Mouse (Mus musculus): ENCODE measurements around the gene Gm19426. TPM values are rescaled to one million over a fixed set of nuclear protein-coding genes. Genes with fewer than 3 reads are reported as not detected.
A peak's percentile ranks its signal among the peaks of the same experiment; 100 is the strongest.
"Not testable (repeated sequence)": the region's sequence is repeated elsewhere in the genome, so short reads cannot be mapped to it uniquely, and the experiment has no call there.

The Gm19426 gene
- total RNA-seq, 2 experiments from 2014 or later: 1.6 to 2.2 TPM

- intact Hi-C loops (cut with DNase I): loop anchor here (2.0 kb wide), 1 partner anchor 16 kb away; no protein-coding TSS in a partner anchor
- DNase-seq: no peak
Observed at GRCm38 (mm10) chr2:84757026-84757682, 13.7 kb upstream of the Gm19426 start.

- intact Hi-C loops (cut with DNase I): loop anchor here (2.0 kb wide), 1 partner anchor 15 kb away; no protein-coding TSS in a partner anchor
- DNase-seq: no peak
Observed at GRCm38 (mm10) chr2:84756245-84756644, 12.8 kb upstream of the Gm19426 start.

GRCm38 (mm10) chr2:84750115-84750514 is 6.7 kb upstream of the Gm19426 start:
- DNase-seq: peak; percentile 44 to 47
- intact Hi-C loops (cut with DNase I): no loop called here

- DNase-seq: no peak
- intact Hi-C loops (cut with DNase I): loop anchor here (5.0 kb wide), 1 partner anchor 53 kb away; the partner anchor contains the start of gene Ube2l6
Observed at GRCm38 (mm10) chr2:84744126-84744525, 671 bp upstream of the Gm19426 start.

- intact Hi-C loops (cut with DNase I): loop anchor here (5.0 kb wide), 1 partner anchor 55 kb away; the partner anchor contains the start of gene Ube2l6
- peak; percentile 29 to 43 for DNase-seq
Observed at GRCm38 (mm10) chr2:84742451-84743283, 788 bp downstream of the Gm19426 start.

GRCm38 (mm10) chr2:84741841-84742450 is 1.5 kb downstream of the Gm19426 start:
- intact Hi-C loops (cut with DNase I): loop anchor here (2.0 to 5.0 kb wide), 2 partner anchors 15 to 55 kb away; partner anchors contain the start of gene Ube2l6
- DNase-seq: no peak

- intact Hi-C loops (cut with DNase I): loop anchor here (2.0 to 5.0 kb wide), 2 partner anchors 16 to 57 kb away; partner anchors contain the start of gene Ube2l6
- peak in 1 of 2 experiments; percentile 36 for DNase-seq
Observed at GRCm38 (mm10) chr2:84740608-84741333, 2.7 kb downstream of the Gm19426 start.

- intact Hi-C loops (cut with DNase I): no loop called here
Observed at GRCm38 (mm10) chr2:84738271-84738911, 5.1 kb downstream of the Gm19426 start.

GRCm38 (mm10) chr2:84737451-84737925 is 6.0 kb downstream of the Gm19426 start:
- no peak for DNase-seq

More at GRCm38 (mm10) chr2:84738271-84738911, 5.1 kb downstream of the Gm19426 start:
- peak; percentile 43 to 47 for DNase-seq

GRCm38 (mm10) chr2:84736312-84737161 is 6.9 kb downstream of the Gm19426 start:
- intact Hi-C loops (cut with DNase I): no loop called here
- DNase-seq: no peak

More at GRCm38 (mm10) chr2:84737451-84737925, 6.0 kb downstream of the Gm19426 start:
- intact Hi-C loops (cut with DNase I): no loop called here

GRCm38 (mm10) chr2:84735346-84735920 is 8.0 kb downstream of the Gm19426 start:
- intact Hi-C loops (cut with DNase I): no loop called here
- DNase-seq: no peak

GRCm38 (mm10) chr2:84734919-84735318 is 8.5 kb downstream of the Gm19426 start:
- intact Hi-C loops (cut with DNase I): no loop called here
- no peak for DNase-seq

GRCm38 (mm10) chr2:84734351-84734864 is 9.0 kb downstream of the Gm19426 start:
- DNase-seq: no peak
- intact Hi-C loops (cut with DNase I): no loop called here

- DNase-seq: peak; percentile 36 to 44
- intact Hi-C loops (cut with DNase I): no loop called here
Observed at GRCm38 (mm10) chr2:84733579-84734300, 9.7 kb downstream of the Gm19426 start, which contains the start of gene Ypel4. Gene Ypel4 (plus strand): TSS chr2:84734058.

GRCm38 (mm10) chr2:84732394-84732793 is 11.1 kb downstream of the Gm19426 start:
- no peak for DNase-seq
- intact Hi-C loops (cut with DNase I): no loop called here

- intact Hi-C loops (cut with DNase I): no loop called here
Observed at GRCm38 (mm10) chr2:84731206-84731605, 12.2 kb downstream of the Gm19426 start.

GRCm38 (mm10) chr2:84728191-84728590 is 15.3 kb downstream of the Gm19426 start:
- DNase-seq; intact Hi-C loops (cut with DNase I): not testable (repeated sequence)

More at GRCm38 (mm10) chr2:84731206-84731605, 12.2 kb downstream of the Gm19426 start:
- no peak for DNase-seq
